Mouse (Mus musculus) brain, embryonic 14.5 days (tissue): ENCODE results near the gene Adrm1. TPM values are rescaled to one million over a fixed set of nuclear protein-coding genes. Genes with fewer than 3 reads are reported as not detected.
A peak's percentile ranks its signal among the peaks of the same experiment; 100 is the strongest.

Source experiments
- DNase-seq: peaks from one replicate; pipeline ENCODE4 v3.0.0-alpha.2; 2011; ENCODE audit warnings: low read depth
- CTCF ChIP-seq: fragments of 200-500 bp; IDR thresholded peaks from 2 replicates; pipeline ENCODE4 v1.5.1; 2012; ENCODE audit warnings: inconsistent platforms, mild to moderate bottlenecking, moderate library complexity, borderline replicate concordance; ENCODE audit not compliant: insufficient read depth, insufficient read length; ENCODE audit errors: extremely low read depth
- POLR2A ChIP-seq: fragments of 200-500 bp; IDR thresholded peaks from 2 replicates; pipeline ENCODE4 v1.6.1; 2012; ENCODE audit warnings: mild to moderate bottlenecking, inconsistent platforms, borderline replicate concordance; ENCODE audit not compliant: poor library complexity, insufficient read depth, insufficient read length, severe bottlenecking; ENCODE audit errors: extremely low read depth
- polyA plus RNA-seq: library from polyadenylated mRNA; depleted of rRNA; stranded (reverse); fragments of >200 nt; gene quantifications from 2 replicates; pipeline ENCODE4 v1.2.3, GENCODE M21; 2012

The Adrm1 gene
- polyA plus RNA-seq, 1 experiment = 124 TPM

- no peak for DNase-seq
- TF ChIP-seq CTCF = no peak
- TF ChIP-seq POLR2A = no peak
Observed at GRCm38 (mm10) chr2:180187362-180187761, 16.1 kb downstream of the Adrm1 start.

GRCm38 (mm10) chr2:180196610-180197322 is 25.5 kb downstream of the Adrm1 start:
- DNase-seq = no peak
- TF ChIP-seq CTCF (no peak), POLR2A (no peak)

- peak; percentile 66 for DNase-seq
- TF ChIP-seq CTCF = no peak
- no peak for TF ChIP-seq POLR2A
Observed at GRCm38 (mm10) chr2:180197323-180198037, 26.2 kb downstream of the Adrm1 start.

- no peak for TF ChIP-seq POLR2A
- TF ChIP-seq CTCF = no peak
- no peak for DNase-seq
Observed at GRCm38 (mm10) chr2:180198782-180199181, 27.5 kb downstream of the Adrm1 start.

GRCm38 (mm10) chr2:180200681-180201080 is 29.4 kb downstream of the Adrm1 start:
- TF ChIP-seq CTCF = no peak
- TF ChIP-seq POLR2A = no peak
- no peak for DNase-seq

GRCm38 (mm10) chr2:180201303-180201702 is 30.0 kb downstream of the Adrm1 start:
- no peak for DNase-seq
- TF ChIP-seq POLR2A = no peak
- no peak for TF ChIP-seq CTCF

GRCm38 (mm10) chr2:180202263-180202662 is 31.0 kb downstream of the Adrm1 start:
- no peak for DNase-seq
- no peak for TF ChIP-seq CTCF
- TF ChIP-seq POLR2A = no peak

GRCm38 (mm10) chr2:180202805-180203204 is 31.5 kb downstream of the Adrm1 start:
- no peak for DNase-seq
- TF ChIP-seq CTCF (no peak), POLR2A (no peak)

GRCm38 (mm10) chr2:180204501-180204900 is 33.2 kb downstream of the Adrm1 start:
- TF ChIP-seq CTCF = no peak
- no peak for TF ChIP-seq POLR2A
- DNase-seq = no peak

- TF ChIP-seq CTCF = no peak
- TF ChIP-seq POLR2A = no peak
- DNase-seq = peak; percentile 65
Observed at GRCm38 (mm10) chr2:180205083-180205955, 34.0 kb downstream of the Adrm1 start.

- DNase-seq = peak; percentile 18
- no peak for TF ChIP-seq POLR2A
- TF ChIP-seq CTCF = no peak
Observed at GRCm38 (mm10) chr2:180205956-180206280, 34.6 kb downstream of the Adrm1 start.
